Mouse (Mus musculus) hindbrain, embryonic 15.5 days (tissue): ENCODE results near the gene Pnpla6. TPM values are rescaled to one million over a fixed set of nuclear protein-coding genes. Genes with fewer than 3 reads are reported as not detected.

Experiments used
- ATAC-seq: fragments of 200-750 bp; cut with Nextera tagmentation; 2 replicates; pipeline ENCODE4 v1.8.0; 2017; ENCODE audit warnings: low read depth, moderate number of reproducible peaks, moderate TSS enrichment; ENCODE audit not compliant: low FRiP score
- H3K27ac ChIP-seq: fragments of 300-500 bp; sonication (generic); replicated peaks from 2 replicates; pipeline ENCODE4 v1.5.1; 2015; ENCODE audit warnings: mild to moderate bottlenecking, inconsistent platforms
- H3K27me3 ChIP-seq: fragments of 300-500 bp; sonication (generic); 2 replicates; pipeline ENCODE4 v1.6.1; 2015; ENCODE audit warnings: control low read depth, inconsistent platforms
- H3K36me3 ChIP-seq: fragments of 300-500 bp; sonication (generic); 2 replicates; pipeline ENCODE4 v1.6.1; 2015; ENCODE audit warnings: control low read depth, inconsistent platforms
- H3K4me1 ChIP-seq: fragments of 300-500 bp; sonication (generic); replicated peaks from 2 replicates; pipeline ENCODE4 v1.6.1; 2015; ENCODE audit warnings: control low read depth, inconsistent platforms
- H3K4me2 ChIP-seq: fragments of 300-500 bp; sonication (generic); 2 replicates; pipeline ENCODE4 v1.6.1; 2015; ENCODE audit warnings: moderate library complexity, mild to moderate bottlenecking, inconsistent platforms
- H3K4me3 ChIP-seq: fragments of 300-500 bp; sonication (generic); 2 replicates; pipeline ENCODE4 v1.5.1; 2015; ENCODE audit warnings: mild to moderate bottlenecking, inconsistent platforms
- H3K9ac ChIP-seq: fragments of 300-500 bp; sonication (generic); 2 replicates; pipeline ENCODE4 v1.6.1; 2015; ENCODE audit warnings: inconsistent platforms
- H3K9me3 ChIP-seq: fragments of 300-500 bp; sonication (generic); 2 replicates; pipeline ENCODE4 v1.6.1; 2016; ENCODE audit warnings: control low read depth, inconsistent platforms
- WGBS: fragments of 180-500 bp; shearing (Covaris S2); methylation state at CpG from one replicate; pipeline ENCODE4 v1.1.7; 2015; 5-methylcytosine and 5-hydroxymethylcytosine counted together
- polyA plus RNA-seq: library from polyadenylated mRNA; unstranded; fragments of >200 nt; fragmentation: Nextera tagmentation; extraction: Ambion mirVana; gene quantifications from 2 replicates; pipeline ENCODE4 v1.2.1, GENCODE M21; 2015

Pnpla6 gene
- polyA plus RNA-seq, 1 experiment from 2014 or later, result 47.6 TPM

- Histone ChIP-seq H3K4me1 (peaks cover 21% of the 10 kb centered on the region), H3K4me2 (peak overlapping the region; percentile 91), H3K4me3 (peak overlapping the region; percentile 57), H3K9ac (peak overlapping the region; percentile 75), H3K27me3 (no peaks in the 10 kb centered on the region), H3K9me3 (no peaks in the 10 kb centered on the region), H3K27ac (peak overlapping the region; percentile 82), H3K36me3 (peaks cover 24% of the 10 kb centered on the region)
- ATAC-seq, result peak; percentile 59
- WGBS, result under 1% methylated on average over 25 of the region's 25 CpGs
Measured at GRCm38 (mm10) chr8:3515771-3516417, 710 bp downstream of the Pnpla6 start.

- Histone ChIP-seq H3K9ac (peak overlapping the region; percentile 75), H3K27ac (peak overlapping the region; percentile 82), H3K4me2 (peak overlapping the region; percentile 91), H3K27me3 (no peaks in the 10 kb centered on the region), H3K36me3 (peaks cover 25% of the 10 kb centered on the region), H3K4me3 (peak overlapping the region; percentile 57), H3K4me1 (peaks cover 21% of the 10 kb centered on the region), H3K9me3 (no peaks in the 10 kb centered on the region)
- 0% methylated on average over 36 of the region's 36 CpGs for WGBS
- peak; percentile 91 for ATAC-seq
Measured at GRCm38 (mm10) chr8:3516450-3517116, 1.4 kb downstream of the Pnpla6 start.

GRCm38 (mm10) chr8:3517117-3517495 is 1.9 kb downstream of the Pnpla6 start:
- Histone ChIP-seq H3K36me3 (peaks cover 25% of the 10 kb centered on the region), H3K4me2 (peak overlapping the region; percentile 91), H3K27ac (peak overlapping the region; percentile 82), H3K27me3 (no peaks in the 10 kb centered on the region), H3K4me1 (peaks cover 21% of the 10 kb centered on the region), H3K4me3 (peak overlapping the region; percentile 57), H3K9me3 (no peaks in the 10 kb centered on the region), H3K9ac (peak overlapping the region; percentile 40)
- no peak; the same call in 1 of the 2 replicates for ATAC-seq
- 15% methylated on average over 16 of the region's 16 CpGs for WGBS

DNA sequence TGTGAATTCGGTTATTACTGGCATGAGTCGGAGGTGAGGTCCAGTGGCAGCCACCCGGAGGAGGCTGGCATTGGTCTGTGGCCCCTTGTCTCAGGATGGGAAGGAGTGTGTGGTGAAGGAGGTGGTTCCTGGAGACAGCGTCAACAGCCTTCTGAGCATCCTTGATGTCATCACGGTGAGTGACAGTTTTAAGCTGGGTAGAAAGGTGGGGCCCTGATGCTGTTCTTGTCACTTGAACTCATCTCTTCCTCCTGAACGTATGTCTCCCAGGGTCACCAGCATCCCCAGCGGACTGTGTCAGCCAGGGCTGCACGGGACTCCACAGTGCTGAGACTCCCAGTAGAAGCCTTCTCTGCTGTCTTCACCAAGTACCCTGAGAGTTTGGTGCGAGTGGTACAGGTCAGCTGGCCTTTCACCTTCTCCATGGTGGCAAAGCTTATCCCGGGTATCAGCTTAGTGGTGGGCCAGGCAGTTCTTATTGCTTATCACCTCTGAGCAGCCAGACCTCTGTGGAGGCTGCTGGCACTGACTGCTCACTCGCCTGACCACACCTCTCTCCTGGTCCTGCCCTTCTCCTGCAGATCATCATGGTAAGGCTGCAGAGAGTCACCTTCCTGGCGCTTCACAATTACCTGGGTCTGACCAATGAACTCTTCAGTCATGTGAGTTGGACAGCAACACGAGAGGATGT is 7.0 kb downstream of the Pnpla6 start:
- ATAC-seq, result no peak
- peaks cover 53% of the 10 kb centered on the region for H3K36me3 ChIP-seq
- H3K4me3 ChIP-seq, result no peak overlapping the region
- peaks cover 8% of the 10 kb centered on the region for H3K4me1 ChIP-seq
- WGBS, result 93% methylated on average over 13 of the region's 13 CpGs
- H3K27ac ChIP-seq, result no peak overlapping the region
- H3K4me2 ChIP-seq, result no peak overlapping the region
- H3K9ac ChIP-seq, result no peak overlapping the region
- no peaks in the 10 kb centered on the region for H3K27me3 ChIP-seq
- H3K9me3 ChIP-seq, result no peaks in the 10 kb centered on the region

DNA sequence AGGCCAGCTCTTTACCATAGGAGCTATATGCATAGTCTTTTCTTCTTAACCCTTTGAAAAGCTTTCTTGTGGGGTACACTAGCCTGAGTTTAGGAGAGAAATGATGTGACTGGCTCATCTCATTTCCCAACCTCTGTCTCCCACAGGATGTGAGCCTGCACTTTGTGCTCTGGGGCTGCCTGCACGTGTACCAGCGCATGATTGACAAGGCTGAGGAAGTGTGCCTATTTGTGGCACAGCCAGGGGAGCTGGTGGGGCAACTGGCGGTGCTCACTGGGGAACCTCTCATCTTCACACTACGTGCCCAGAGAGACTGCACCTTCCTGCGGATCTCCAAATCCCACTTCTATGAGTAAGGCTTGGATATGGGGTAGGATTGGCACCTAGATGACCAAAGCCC is 15.6 kb downstream of the Pnpla6 start:
- WGBS, result 87% methylated on average over 5 of the region's 5 CpGs
- Histone ChIP-seq H3K4me1 (no peaks in the 10 kb centered on the region), H3K27ac (no peak overlapping the region), H3K4me2 (no peak overlapping the region), H3K36me3 (peaks cover 36% of the 10 kb centered on the region), H3K4me3 (no peak overlapping the region), H3K9ac (no peak overlapping the region), H3K9me3 (no peaks in the 10 kb centered on the region), H3K27me3 (no peaks in the 10 kb centered on the region)
- no peak for ATAC-seq

DNA sequence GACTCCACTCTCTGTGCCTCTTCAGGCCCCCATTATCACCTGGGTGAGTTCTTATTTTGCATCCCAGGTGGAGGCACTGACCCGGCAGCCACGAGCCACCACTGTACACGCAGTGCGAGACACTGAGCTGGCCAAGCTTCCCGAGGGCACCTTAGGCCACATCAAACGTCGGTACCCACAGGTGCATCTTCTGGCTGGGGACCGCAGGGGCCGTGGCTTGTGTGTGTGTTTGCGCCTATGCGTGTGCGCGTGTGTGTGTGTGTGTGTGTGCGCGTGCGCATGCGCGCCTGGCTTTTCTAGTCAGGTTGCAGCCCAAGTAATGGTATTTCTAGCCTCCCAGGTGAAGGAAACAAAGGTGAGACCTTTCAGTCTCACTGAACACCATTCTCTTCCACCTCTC is 16.8 kb downstream of the Pnpla6 start:
- Histone ChIP-seq H3K4me2 (no peak overlapping the region), H3K27me3 (no peaks in the 10 kb centered on the region), H3K27ac (no peak overlapping the region), H3K4me3 (no peak overlapping the region), H3K36me3 (peaks cover 38% of the 10 kb centered on the region), H3K9ac (no peak overlapping the region), H3K9me3 (no peaks in the 10 kb centered on the region), H3K4me1 (no peaks in the 10 kb centered on the region)
- no peak for ATAC-seq
- WGBS, result 97% methylated on average over 18 of the region's 18 CpGs

- no peak for ATAC-seq
- H3K27ac ChIP-seq, result no peak overlapping the region
- H3K4me1 ChIP-seq, result no peaks in the 10 kb centered on the region
- no peaks in the 10 kb centered on the region for H3K9me3 ChIP-seq
- no peak overlapping the region for H3K9ac ChIP-seq
- H3K4me3 ChIP-seq, result no peak overlapping the region
- H3K4me2 ChIP-seq, result no peak overlapping the region
- WGBS, result 69% methylated on average over 15 of the region's 15 CpGs
- peaks cover 68% of the 10 kb centered on the region for H3K36me3 ChIP-seq
- H3K27me3 ChIP-seq, result no peaks in the 10 kb centered on the region
Measured at GRCm38 (mm10) chr8:3536053-3536841, 21.1 kb downstream of the Pnpla6 start.

- Histone ChIP-seq H3K4me2 (no peak overlapping the region), H3K4me1 (no peaks in the 10 kb centered on the region), H3K27ac (no peak overlapping the region), H3K4me3 (no peak overlapping the region), H3K27me3 (no peaks in the 10 kb centered on the region), H3K36me3 (peaks cover 68% of the 10 kb centered on the region), H3K9me3 (no peaks in the 10 kb centered on the region), H3K9ac (no peak overlapping the region)
- WGBS, result 95% methylated on average over 9 of the region's 9 CpGs
- no peak for ATAC-seq
Measured at GRCm38 (mm10) chr8:3536940-3537339, 21.8 kb downstream of the Pnpla6 start.

DNA sequence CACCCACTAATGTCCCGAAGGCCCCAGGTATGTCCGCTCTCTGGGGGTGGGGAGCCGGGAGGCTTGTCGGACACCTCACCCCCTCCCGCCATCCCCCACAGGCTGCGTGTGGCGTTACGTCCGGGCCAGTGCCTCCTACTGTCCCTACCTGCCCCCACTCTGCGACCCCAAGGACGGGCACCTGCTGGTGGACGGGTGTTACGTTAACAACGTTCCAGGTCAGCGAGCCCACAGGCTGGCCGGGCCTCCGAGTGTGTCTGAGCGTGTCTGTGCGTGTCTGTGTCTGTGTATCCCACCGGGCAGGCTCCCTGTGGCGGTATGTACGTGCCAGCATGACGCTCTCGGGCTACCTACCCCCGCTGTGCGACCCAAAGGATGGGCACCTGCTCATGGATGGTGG is 22.5 kb downstream of the Pnpla6 start:
- WGBS, result 94% methylated on average over 26 of the region's 26 CpGs
- no peak overlapping the region for H3K4me3 ChIP-seq
- no peak overlapping the region for H3K4me2 ChIP-seq
- no peaks in the 10 kb centered on the region for H3K9me3 ChIP-seq
- H3K27ac ChIP-seq, result no peak overlapping the region
- no peaks in the 10 kb centered on the region for H3K27me3 ChIP-seq
- H3K4me1 ChIP-seq, result no peaks in the 10 kb centered on the region
- peaks cover 66% of the 10 kb centered on the region for H3K36me3 ChIP-seq
- no peak for ATAC-seq
- no peak overlapping the region for H3K9ac ChIP-seq

- no peak overlapping the region for H3K4me2 ChIP-seq
- no peak for ATAC-seq
- WGBS, result 93% methylated on average over 7 of the region's 7 CpGs
- H3K27ac ChIP-seq, result no peak overlapping the region
- H3K36me3 ChIP-seq, result peaks cover 77% of the 10 kb centered on the region
- H3K4me1 ChIP-seq, result no peaks in the 10 kb centered on the region
- no peak overlapping the region for H3K4me3 ChIP-seq
- no peaks in the 10 kb centered on the region for H3K9me3 ChIP-seq
- no peaks in the 10 kb centered on the region for H3K27me3 ChIP-seq
- H3K9ac ChIP-seq, result no peak overlapping the region
Measured at GRCm38 (mm10) chr8:3539146-3539545, 24.0 kb downstream of the Pnpla6 start.

DNA sequence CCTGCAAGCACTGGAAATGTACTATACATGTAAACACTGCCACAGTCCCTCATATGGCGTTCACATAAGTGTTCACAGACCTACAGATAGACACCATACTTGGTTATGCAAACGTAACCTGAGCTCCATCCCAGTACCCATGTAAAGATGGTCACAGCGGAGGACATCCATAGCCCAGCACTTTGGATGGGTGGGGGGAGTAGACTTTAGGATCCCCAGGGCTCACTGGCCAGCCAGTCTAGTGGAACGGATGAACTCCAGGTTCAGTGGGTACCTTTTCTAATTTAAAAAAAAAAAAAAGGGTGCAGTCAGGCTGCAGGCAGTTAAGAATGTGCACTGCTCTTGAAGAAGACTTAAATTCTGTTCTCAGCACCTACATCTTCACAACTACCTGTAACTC is 24.9 kb downstream of the Pnpla6 start:
- H3K4me2 ChIP-seq, result no peak overlapping the region
- peaks cover 86% of the 10 kb centered on the region for H3K36me3 ChIP-seq
- no peaks in the 10 kb centered on the region for H3K27me3 ChIP-seq
- no peaks in the 10 kb centered on the region for H3K4me1 ChIP-seq
- H3K27ac ChIP-seq, result no peak overlapping the region
- no peaks in the 10 kb centered on the region for H3K9me3 ChIP-seq
- ATAC-seq, result no peak
- WGBS, result 87% methylated on average over 4 of the region's 4 CpGs
- H3K4me3 ChIP-seq, result no peak overlapping the region
- no peak overlapping the region for H3K9ac ChIP-seq

- Histone ChIP-seq H3K4me3 (no peak overlapping the region), H3K4me2 (no peak overlapping the region), H3K27ac (no peak overlapping the region), H3K9ac (no peak overlapping the region), H3K4me1 (no peaks in the 10 kb centered on the region), H3K9me3 (no peaks in the 10 kb centered on the region), H3K27me3 (no peaks in the 10 kb centered on the region), H3K36me3 (peaks cover 39% of the 10 kb centered on the region)
- no peak for ATAC-seq
- WGBS, result 88% methylated on average over 2 of the region's 2 CpGs
Measured at GRCm38 (mm10) chr8:3546511-3546910, 31.3 kb downstream of the Pnpla6 start.
